Mouse (Mus musculus) intestine, postnatal 0 days (tissue): ENCODE measurements at regions not wholly inside any gene's neighbourhood (a gene's known extent, or its start where the extent isn't known, plus 50 kb on each side); places are given as distances from the start of the nearest gene placed in this dataset.

Experiments
- ATAC-seq: fragments of 200-750 bp; cut with Nextera tagmentation; 2 replicates; pipeline ENCODE4 v1.8.0; 2017; ENCODE audit warnings: mild to moderate bottlenecking, moderate TSS enrichment, moderate library complexity
- H3K27ac ChIP-seq: fragments of 300-500 bp; sonication (generic); 2 replicates; pipeline ENCODE4 v1.5.1; 2014; ENCODE audit warnings: mild to moderate bottlenecking, low read depth, low read length, moderate library complexity
- H3K27me3 ChIP-seq: fragments of 300-500 bp; sonication (generic); replicated peaks from 2 replicates; pipeline ENCODE4 v1.6.1; 2014; ENCODE audit warnings: low read length, mixed read lengths; ENCODE audit not compliant: control insufficient read depth, insufficient read depth
- H3K36me3 ChIP-seq: fragments of 300-500 bp; sonication (generic); 2 replicates; pipeline ENCODE4 v1.6.1; 2014; ENCODE audit warnings: mild to moderate bottlenecking, moderate library complexity; ENCODE audit not compliant: control insufficient read depth, insufficient read depth
- H3K4me1 ChIP-seq: fragments of 300-500 bp; sonication (generic); replicated peaks from 2 replicates; pipeline ENCODE4 v1.6.1; 2014; ENCODE audit warnings: antibody characterized with exemption, low read length, mixed read lengths; ENCODE audit not compliant: control insufficient read depth, insufficient read depth
- H3K4me2 ChIP-seq: fragments of 300-500 bp; sonication (generic); replicated peaks from 2 replicates; pipeline ENCODE4 v1.6.1; 2014; ENCODE audit warnings: low read depth, mild to moderate bottlenecking, moderate library complexity
- H3K4me3 ChIP-seq: fragments of 300-500 bp; sonication (generic); 2 replicates; pipeline ENCODE4 v1.5.1; 2014; ENCODE audit warnings: low read depth, low read length
- H3K9ac ChIP-seq: fragments of 300-500 bp; sonication (generic); 2 replicates; pipeline ENCODE4 v1.6.1; 2014; ENCODE audit warnings: mild to moderate bottlenecking, low read depth, low read length
- H3K9me3 ChIP-seq: fragments of 300-500 bp; sonication (generic); 2 replicates; pipeline ENCODE4 v1.6.1; 2016; ENCODE audit warnings: mixed run types; ENCODE audit not compliant: control insufficient read depth
- CTCF ChIP-seq: sonication (generic); IDR thresholded peaks from 2 replicates; pipeline ENCODE4 v1.5.1; 2016; ENCODE audit warnings: low read depth, mild to moderate bottlenecking, control low read depth, antibody characterized with exemption, moderate library complexity
- WGBS: fragments of 180-500 bp; shearing (Covaris S2); extraction: QIAGEN DNeasy Blood & Tissue Kit; methylation state at CpG from one replicate; pipeline ENCODE4 v1.1.7; 2014; 5-methylcytosine and 5-hydroxymethylcytosine counted together

DNA sequence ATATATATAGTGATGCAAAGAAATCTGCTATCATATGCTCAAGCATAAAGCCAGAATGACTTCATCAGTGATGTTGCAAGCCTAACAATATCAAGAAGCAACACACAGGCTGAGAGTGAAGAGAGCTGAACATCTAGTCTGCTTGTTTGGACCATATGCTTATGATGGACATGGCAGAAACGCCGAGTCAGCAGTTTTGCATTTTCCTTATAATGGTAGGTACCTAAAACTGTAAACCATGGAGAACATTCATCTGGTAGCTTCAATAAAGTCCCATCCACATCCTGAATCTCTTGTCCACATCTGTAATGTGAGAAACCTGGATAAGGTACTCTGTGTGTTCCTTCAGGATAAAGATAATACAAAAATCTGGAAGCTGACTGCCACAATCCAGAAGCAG is 57.3 kb upstream of the Dgkg start:
- no peak for ATAC-seq
- Histone ChIP-seq H3K27ac (no peak overlapping the region), H3K9ac (no peak overlapping the region), H3K9me3 (no peaks in the 10 kb centered on the region), H3K27me3 (no peaks in the 10 kb centered on the region), H3K4me1 (no peaks in the 10 kb centered on the region), H3K4me2 (no peak overlapping the region), H3K36me3 (no peaks in the 10 kb centered on the region), H3K4me3 (no peak overlapping the region)
- 91% methylated on average over 2 of the region's 2 CpGs for WGBS
- no peak for TF ChIP-seq CTCF

- 44% methylated on average over 9 of the region's 9 CpGs for WGBS
Measured at GRCm38 (mm10) chr16:22708768-22709167, 51.7 kb upstream of the Dgkg start.

More at GRCm38 (mm10) chr16:22708768-22709167, 51.7 kb upstream of the Dgkg start:
- H3K4me1 ChIP-seq = no peaks in the 10 kb centered on the region
- TF ChIP-seq CTCF = no peak
- no peak overlapping the region for H3K27ac ChIP-seq
- H3K36me3 ChIP-seq = no peaks in the 10 kb centered on the region
- no peak overlapping the region for H3K9ac ChIP-seq
- H3K4me3 ChIP-seq = no peak overlapping the region
- ATAC-seq = no peak
- H3K9me3 ChIP-seq = no peaks in the 10 kb centered on the region
- no peaks in the 10 kb centered on the region for H3K27me3 ChIP-seq
- H3K4me2 ChIP-seq = no peak overlapping the region
